Mouse (Mus musculus): ENCODE measurements around the gene 1810030O07Rik. TPM values are rescaled to one million over a fixed set of nuclear protein-coding genes. Genes with fewer than 3 reads are reported as not detected.

Gene 1810030O07Rik
- polyA plus RNA-seq (2012; rRNA removed) = 11.7 and 15.0 TPM in 2 replicates

DNA sequence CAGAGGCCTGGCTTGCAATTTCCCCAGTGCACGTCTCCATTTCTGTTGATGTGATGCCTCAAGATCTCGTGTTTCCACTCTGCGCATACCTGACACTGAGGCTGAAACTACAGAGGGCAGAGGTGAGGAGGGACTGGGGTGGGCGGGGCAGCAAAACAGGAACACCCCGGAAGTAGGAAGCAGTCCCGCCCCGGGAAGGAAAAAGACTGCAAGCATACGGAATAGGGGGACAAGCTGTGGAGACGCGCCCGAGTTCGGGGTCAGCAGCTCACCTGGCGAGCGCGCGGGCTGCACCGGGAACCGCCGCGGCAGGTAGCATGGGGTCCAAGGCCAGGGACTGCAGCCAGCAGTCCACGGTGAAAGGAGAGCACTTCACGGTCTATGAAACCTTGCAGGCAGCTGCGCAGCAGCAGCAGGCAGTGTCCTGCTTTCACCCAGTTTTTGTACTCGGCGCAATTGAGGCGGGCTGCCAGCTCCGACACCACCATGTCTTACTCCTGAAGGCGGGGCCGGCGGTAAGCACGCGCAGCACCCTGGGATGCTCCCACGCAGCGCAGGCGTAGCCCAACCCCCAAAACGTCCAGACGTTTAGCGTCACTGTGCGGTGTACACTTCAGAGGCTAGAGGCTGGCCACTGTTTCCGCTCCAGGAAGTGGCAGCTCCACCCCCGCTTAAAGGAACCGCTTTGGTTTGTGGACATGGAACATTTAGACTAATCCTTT, at the start of gene 1810030O07Rik:
Gene 1810030O07Rik, minus strand, starts transcription at position 615 of the 722 bp plus-strand sequence.
- Histone ChIP-seq H3K4me3 (replicated peaks; ENCODE audit: extremely low read depth, low read depth, low read length) (peak within 1 kb of the TSS; percentile 93), H3K4me1 (ENCODE audit: control insufficient read depth, insufficient read depth, low read length) (peaks cover 3% of the 10 kb centered on the region; the same call in 1 of the 2 replicates)
- peak; percentile 50; the same call in 1 of the 2 replicates for TF ChIP-seq POLR2A (IDR thresholded peaks at IDR 0.05; ENCODE audit: borderline replicate concordance, extremely low read depth, low read depth, low read length)
- TF ChIP-seq CTCF (IDR thresholded peaks at IDR 0.05; ENCODE audit: insufficient read depth, low read length) = no peak
- DNase-seq = peak; percentile 75
- 11% methylated on average over 42 of the region's 42 CpGs for WGBS

DNA sequence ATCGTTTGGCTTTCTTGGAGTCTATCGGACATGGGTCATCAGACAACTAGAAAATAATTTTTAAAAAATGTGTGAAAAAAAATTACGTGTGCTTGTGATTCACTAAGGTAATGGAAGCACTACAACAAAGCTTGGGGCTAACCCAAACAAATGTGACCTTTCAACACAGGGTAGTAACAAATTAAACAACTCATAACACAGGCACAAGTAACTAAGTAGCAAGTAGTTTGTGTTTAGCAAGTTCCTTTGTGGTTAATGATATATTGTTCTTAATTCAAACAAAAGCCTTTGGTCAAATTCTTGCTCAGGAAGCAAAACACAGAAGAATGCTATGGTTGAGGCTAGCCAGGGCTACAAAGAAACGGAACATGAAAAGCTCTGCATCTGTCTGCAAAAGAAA, 42.6 kb upstream of the 1810030O07Rik start:
- TF ChIP-seq POLR2A (IDR thresholded peaks at IDR 0.05; ENCODE audit: borderline replicate concordance, extremely low read depth, low read depth, low read length) (no peak), CTCF (IDR thresholded peaks at IDR 0.05; ENCODE audit: insufficient read depth, low read length) (no peak)
- WGBS = 76% methylated on average over 4 of the region's 4 CpGs
- H3K4me1 ChIP-seq (ENCODE audit: control insufficient read depth, insufficient read depth, low read length) = no peaks in the 10 kb centered on the region
- no peak overlapping the region for H3K4me3 ChIP-seq (replicated peaks; ENCODE audit: extremely low read depth, low read depth, low read length)
- DNase-seq = no peak

DNA sequence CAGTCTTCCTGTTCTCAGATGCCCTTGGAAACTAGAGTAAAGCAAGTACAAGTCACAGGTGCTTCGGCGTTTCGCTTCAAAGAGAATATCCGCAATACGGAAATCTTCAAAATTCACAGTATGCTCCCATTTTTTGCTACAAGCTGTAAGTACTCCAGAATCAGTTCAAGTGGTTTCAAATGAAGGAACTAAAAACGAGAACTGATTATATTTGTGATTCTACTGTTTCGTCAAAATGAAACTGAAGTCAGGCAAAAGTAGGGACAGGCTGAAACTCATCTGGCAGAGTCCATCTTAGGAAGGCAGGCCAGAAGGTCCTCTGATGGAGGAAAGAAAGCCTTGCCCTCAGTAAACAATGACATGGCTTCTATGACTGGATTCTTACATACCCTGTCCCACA, 40.3 kb upstream of the 1810030O07Rik start:
- no peak overlapping the region for H3K4me3 ChIP-seq (replicated peaks; ENCODE audit: extremely low read depth, low read depth, low read length)
- no peak for TF ChIP-seq CTCF (IDR thresholded peaks at IDR 0.05; ENCODE audit: insufficient read depth, low read length)
- TF ChIP-seq POLR2A (IDR thresholded peaks at IDR 0.05; ENCODE audit: borderline replicate concordance, extremely low read depth, low read depth, low read length) = no peak
- H3K4me1 ChIP-seq (ENCODE audit: control insufficient read depth, insufficient read depth, low read length) = no peaks in the 10 kb centered on the region
- WGBS = 89% methylated on average over 7 of the region's 7 CpGs
- no peak for DNase-seq

DNA sequence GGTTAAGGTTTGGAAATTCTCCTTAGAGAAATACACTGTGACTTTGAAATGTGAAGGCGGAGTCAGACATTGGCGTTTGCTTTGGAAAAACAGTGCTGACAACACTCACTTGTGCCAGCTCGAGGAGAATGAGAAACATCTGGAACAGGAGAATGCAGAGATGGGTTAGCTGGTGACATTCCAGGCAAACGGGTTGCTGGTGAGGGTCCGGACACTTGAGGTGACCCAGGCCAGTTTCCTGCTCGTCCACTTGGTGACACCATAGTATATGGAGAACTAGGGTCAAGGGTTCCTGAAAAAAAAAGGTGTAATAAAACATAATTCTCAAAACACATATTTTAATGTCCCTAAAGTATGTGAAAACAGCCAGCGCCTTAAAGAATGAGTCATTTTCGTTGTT, 13.4 kb upstream of the 1810030O07Rik start:
- H3K4me1 ChIP-seq (ENCODE audit: control insufficient read depth, insufficient read depth, low read length) = no peaks in the 10 kb centered on the region
- TF ChIP-seq POLR2A (IDR thresholded peaks at IDR 0.05; ENCODE audit: borderline replicate concordance, extremely low read depth, low read depth, low read length) (no peak), CTCF (IDR thresholded peaks at IDR 0.05; ENCODE audit: insufficient read depth, low read length) (no peak)
- no peak for DNase-seq
- no peak overlapping the region for H3K4me3 ChIP-seq (replicated peaks; ENCODE audit: extremely low read depth, low read depth, low read length)
- 64% methylated on average over 8 of the region's 8 CpGs for WGBS

DNA sequence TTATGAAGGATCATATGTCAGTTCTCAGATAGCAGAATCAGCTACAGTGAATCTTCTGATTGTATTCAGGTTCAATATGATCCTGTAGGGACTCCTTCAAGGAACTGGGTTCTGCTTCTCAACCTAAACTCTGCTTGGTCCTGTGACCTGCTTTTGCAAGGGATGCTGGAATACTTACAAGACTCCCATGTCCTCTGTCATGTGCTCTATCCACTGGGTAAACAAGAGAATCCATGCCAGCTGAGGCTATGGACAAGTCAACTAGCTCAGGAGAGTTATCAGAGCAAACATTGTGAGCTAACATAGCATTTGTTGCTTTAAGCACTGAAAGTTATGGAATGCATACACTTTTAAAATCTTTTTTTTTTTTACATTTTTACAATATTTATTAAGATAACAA, 12.6 kb upstream of the 1810030O07Rik start:
- Histone ChIP-seq H3K4me1 (ENCODE audit: control insufficient read depth, insufficient read depth, low read length) (no peaks in the 10 kb centered on the region), H3K4me3 (replicated peaks; ENCODE audit: extremely low read depth, low read depth, low read length) (no peak overlapping the region)
- TF ChIP-seq POLR2A (IDR thresholded peaks at IDR 0.05; ENCODE audit: borderline replicate concordance, extremely low read depth, low read depth, low read length) (no peak), CTCF (IDR thresholded peaks at IDR 0.05; ENCODE audit: insufficient read depth, low read length) (no peak)
- DNase-seq = no peak

DNA sequence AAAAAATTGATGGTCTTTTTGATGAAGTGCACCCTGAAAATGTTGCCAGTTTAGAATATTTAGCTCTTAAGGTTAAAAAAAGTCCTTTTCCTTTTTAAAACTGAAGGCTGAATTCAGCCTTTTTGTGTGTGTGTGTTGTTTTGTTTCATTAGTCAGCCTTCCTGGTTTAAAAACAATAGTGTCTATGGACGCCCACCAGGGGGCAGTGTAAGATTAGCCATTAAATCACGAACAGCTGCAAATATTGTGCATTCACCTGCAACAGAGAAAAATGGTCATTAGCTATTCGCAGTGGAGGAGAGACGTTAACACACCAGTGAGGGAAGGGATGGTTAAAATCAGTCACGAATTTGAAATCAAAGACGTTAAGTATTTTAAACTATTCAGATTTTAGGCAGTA, 3.9 kb upstream of the 1810030O07Rik start:
- H3K4me1 ChIP-seq (ENCODE audit: control insufficient read depth, insufficient read depth, low read length) = peaks cover 3% of the 10 kb centered on the region; the same call in 1 of the 2 replicates
- TF ChIP-seq POLR2A (IDR thresholded peaks at IDR 0.05; ENCODE audit: borderline replicate concordance, extremely low read depth, low read depth, low read length) (no peak), CTCF (IDR thresholded peaks at IDR 0.05; ENCODE audit: insufficient read depth, low read length) (0 out of 2 replicates have a peak, but pooled peaks have one; percentile 22)
- 19% methylated on average over 6 of the region's 6 CpGs for WGBS
- peak; percentile 41 for DNase-seq
- H3K4me3 ChIP-seq (replicated peaks; ENCODE audit: extremely low read depth, low read depth, low read length) = no peak overlapping the region

DNA sequence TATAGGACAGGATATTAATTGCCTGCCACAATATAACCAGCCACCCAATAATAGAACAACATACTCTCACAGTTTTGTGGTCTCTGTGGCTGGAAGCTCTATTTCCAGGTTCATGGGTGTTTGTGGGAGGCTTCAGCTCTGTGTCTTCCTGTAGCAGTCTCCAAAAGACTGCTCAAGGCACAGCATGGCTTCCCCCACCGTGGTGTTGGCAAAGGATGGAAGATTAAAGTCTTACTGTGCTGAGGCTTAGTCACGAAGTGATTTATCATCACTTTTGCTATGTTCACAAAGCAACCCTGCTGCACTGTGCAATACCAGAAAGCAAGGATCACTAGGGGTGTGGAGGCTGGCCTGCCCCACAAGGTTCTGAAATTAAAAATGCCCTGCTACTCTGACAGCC, 19.6 kb downstream of the 1810030O07Rik start:
- Histone ChIP-seq H3K4me1 (ENCODE audit: control insufficient read depth, insufficient read depth, low read length) (no peaks in the 10 kb centered on the region), H3K4me3 (replicated peaks; ENCODE audit: extremely low read depth, low read depth, low read length) (no peak overlapping the region)
- DNase-seq = no peak
- 62% methylated on average over 2 of the region's 2 CpGs for WGBS
- TF ChIP-seq POLR2A (IDR thresholded peaks at IDR 0.05; ENCODE audit: borderline replicate concordance, extremely low read depth, low read depth, low read length) (no peak), CTCF (IDR thresholded peaks at IDR 0.05; ENCODE audit: insufficient read depth, low read length) (no peak)

DNA sequence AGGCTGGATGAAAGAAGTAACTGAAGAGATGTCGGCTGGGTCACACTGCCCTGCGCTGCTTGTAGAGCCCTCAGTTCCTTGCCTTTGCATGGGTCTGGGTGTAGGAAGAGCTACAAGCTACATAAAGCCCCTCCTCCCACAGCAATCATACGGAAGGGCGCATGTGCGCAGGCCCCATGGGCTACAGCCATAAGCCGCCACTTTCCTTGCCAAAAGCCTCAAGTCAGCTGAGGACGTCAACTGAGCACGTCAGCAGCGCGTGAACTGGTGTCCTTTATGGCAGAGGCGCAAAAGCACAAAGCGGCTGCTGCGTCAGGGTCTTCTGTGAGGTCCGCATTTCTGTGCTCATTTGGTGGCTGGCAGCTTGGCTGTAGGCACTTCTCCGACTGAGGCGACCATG, 21.6 kb downstream of the 1810030O07Rik start:
- no peak overlapping the region for H3K4me3 ChIP-seq (replicated peaks; ENCODE audit: extremely low read depth, low read depth, low read length)
- H3K4me1 ChIP-seq (ENCODE audit: control insufficient read depth, insufficient read depth, low read length) = no peaks in the 10 kb centered on the region
- TF ChIP-seq POLR2A (IDR thresholded peaks at IDR 0.05; ENCODE audit: borderline replicate concordance, extremely low read depth, low read depth, low read length) = no peak
- TF ChIP-seq CTCF (IDR thresholded peaks at IDR 0.05; ENCODE audit: insufficient read depth, low read length) = no peak
- DNase-seq = no peak
- 87% methylated on average over 16 of the region's 16 CpGs for WGBS

DNA sequence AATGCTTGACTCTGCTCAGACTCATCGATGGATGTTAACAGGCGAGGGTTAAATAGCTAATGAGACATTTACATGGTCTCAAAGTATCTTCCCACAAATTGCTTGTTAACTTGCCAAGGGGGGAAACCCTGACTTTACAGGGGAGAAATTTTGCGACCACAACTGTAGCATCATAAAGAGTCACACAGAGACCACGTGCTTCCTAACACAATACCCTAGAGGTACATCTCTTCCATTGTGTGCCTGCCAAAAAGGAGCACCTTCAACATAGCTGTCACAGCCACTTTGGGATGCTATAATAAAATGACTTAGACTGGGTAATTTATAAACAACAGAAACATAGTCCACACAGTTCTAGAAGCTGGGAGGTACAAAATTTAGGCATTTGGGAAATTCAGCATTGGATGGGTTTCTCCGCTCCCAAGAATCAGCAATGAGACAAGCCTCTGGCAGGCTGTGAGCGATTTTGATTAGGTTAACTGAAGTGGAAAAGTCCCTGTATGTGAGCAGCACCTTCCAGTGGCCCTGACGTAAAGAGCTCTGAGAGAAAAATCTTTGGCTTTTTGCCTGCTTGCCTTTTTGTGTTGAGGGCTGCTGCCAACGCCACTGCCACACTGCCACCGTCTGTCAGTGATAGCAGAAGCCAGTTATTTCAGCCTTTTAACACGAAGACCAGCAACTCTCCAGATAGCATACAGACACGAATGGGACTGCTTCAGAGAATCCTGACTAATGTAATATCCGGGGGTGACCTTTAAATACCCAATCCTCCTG, 27.8 kb downstream of the 1810030O07Rik start:
- no peak for DNase-seq
- H3K4me1 ChIP-seq (ENCODE audit: control insufficient read depth, insufficient read depth, low read length) = no peaks in the 10 kb centered on the region
- H3K4me3 ChIP-seq (replicated peaks; ENCODE audit: extremely low read depth, low read depth, low read length) = no peak overlapping the region
- WGBS = 58% methylated on average over 12 of the region's 12 CpGs
- no peak for TF ChIP-seq POLR2A (IDR thresholded peaks at IDR 0.05; ENCODE audit: borderline replicate concordance, extremely low read depth, low read depth, low read length)
- no peak for TF ChIP-seq CTCF (IDR thresholded peaks at IDR 0.05; ENCODE audit: insufficient read depth, low read length)

Data from lung, adult 2 months (tissue).